Mouse (Mus musculus) hindbrain, embryonic 11.5 days (tissue): ENCODE data around the gene Rassf8. TPM values are rescaled to one million over a fixed set of nuclear protein-coding genes. Genes with fewer than 3 reads are reported as not detected.

Source experiments
- ATAC-seq: fragments of 200-750 bp; cut with Nextera tagmentation; 2 replicates; pipeline ENCODE4 v1.8.0; 2017; ENCODE audit warnings: mild to moderate bottlenecking, moderate TSS enrichment, moderate library complexity; ENCODE audit not compliant: low FRiP score
- DNase-seq: peaks from one replicate; pipeline ENCODE4 v3.0.0-alpha.2; 2015; ENCODE audit warnings: low spot score
- H3K27ac ChIP-seq: fragments of 300-500 bp; sonication (generic); 2 replicates; pipeline ENCODE4 v1.5.1; 2014; ENCODE audit warnings: mild to moderate bottlenecking, low read depth, low read length
- H3K27me3 ChIP-seq: fragments of 300-500 bp; sonication (generic); 2 replicates; pipeline ENCODE4 v1.6.1; 2014; ENCODE audit warnings: mild to moderate bottlenecking, low read length, moderate library complexity, mixed read lengths; ENCODE audit not compliant: control insufficient read depth, insufficient read depth
- H3K36me3 ChIP-seq: fragments of 300-500 bp; sonication (generic); 2 replicates; pipeline ENCODE4 v1.6.1; 2014; ENCODE audit warnings: mild to moderate bottlenecking, low read length, moderate library complexity, mixed read lengths; ENCODE audit not compliant: control insufficient read depth, insufficient read depth
- H3K4me1 ChIP-seq: fragments of 300-500 bp; sonication (generic); replicated peaks from 2 replicates; pipeline ENCODE4 v1.6.1; 2014; ENCODE audit warnings: low read length, mixed read lengths; ENCODE audit not compliant: control insufficient read depth, insufficient read depth
- H3K4me2 ChIP-seq: fragments of 300-500 bp; sonication (generic); replicated peaks from 2 replicates; pipeline ENCODE4 v1.6.1; 2014; ENCODE audit warnings: mild to moderate bottlenecking, low read depth, low read length
- H3K4me3 ChIP-seq: fragments of 300-500 bp; sonication (generic); 2 replicates; pipeline ENCODE4 v1.5.1; 2014; ENCODE audit warnings: low read depth, low read length
- H3K9ac ChIP-seq: fragments of 300-500 bp; sonication (generic); 2 replicates; pipeline ENCODE4 v1.6.1; 2014; ENCODE audit warnings: low read depth, low read length
- H3K9me3 ChIP-seq: fragments of 300-500 bp; sonication (generic); 2 replicates; pipeline ENCODE4 v1.6.1; 2016; ENCODE audit warnings: low read length; ENCODE audit not compliant: control insufficient read depth
- WGBS: fragments of 180-500 bp; shearing (Covaris S2); extraction: QIAGEN DNeasy Blood & Tissue Kit; methylation state at CpG from one replicate; pipeline ENCODE4 v1.1.7; 2014; 5-methylcytosine and 5-hydroxymethylcytosine counted together
- polyA plus RNA-seq: library from polyadenylated mRNA; unstranded; fragments of >200 nt; fragmentation: Nextera tagmentation; extraction: Ambion mirVana; gene quantifications from 2 replicates; pipeline ENCODE4 v1.2.1, GENCODE M21; 2014

The Rassf8 gene
- polyA plus RNA-seq, 1 experiment from 2014 or later = 7.0 TPM

GRCm38 (mm10) chr6:145756640-145757005 is 10.1 kb downstream of the Rassf8 start:
- no peak overlapping the region for H3K27ac ChIP-seq
- DNase-seq (no peak), ATAC-seq (no peak)
- no peaks in the 10 kb centered on the region for H3K36me3 ChIP-seq
- no peak overlapping the region for H3K4me3 ChIP-seq
- H3K4me2 ChIP-seq = no peak overlapping the region
- 92% methylated on average over 6 of the region's 6 CpGs for WGBS
- H3K4me1 ChIP-seq = no peaks in the 10 kb centered on the region
- no peak overlapping the region for H3K9ac ChIP-seq
- no peaks in the 10 kb centered on the region for H3K9me3 ChIP-seq
- no peaks in the 10 kb centered on the region for H3K27me3 ChIP-seq

DNA sequence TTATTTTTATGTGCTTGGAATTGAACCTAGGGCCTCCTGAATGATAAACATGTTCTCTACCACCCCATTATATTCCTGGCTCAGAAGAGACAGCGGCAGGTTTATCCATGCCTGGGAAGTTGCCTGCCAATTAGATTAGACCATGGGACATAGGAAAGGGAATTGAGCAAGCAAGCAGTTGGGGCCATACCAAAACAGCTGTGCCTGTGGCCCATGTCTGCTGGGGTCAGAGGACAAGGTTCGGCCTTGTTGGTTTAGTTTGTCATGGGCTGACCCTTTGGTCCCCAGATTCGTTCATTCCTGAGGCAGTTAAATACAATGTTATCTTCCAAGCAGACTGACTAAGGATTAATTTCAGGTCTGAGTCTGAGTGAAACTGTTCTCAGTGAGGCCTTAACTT is 10.8 kb downstream of the Rassf8 start:
- Histone ChIP-seq H3K4me2 (no peak overlapping the region), H3K36me3 (no peaks in the 10 kb centered on the region), H3K9ac (no peak overlapping the region), H3K4me1 (no peaks in the 10 kb centered on the region), H3K4me3 (no peak overlapping the region), H3K9me3 (no peaks in the 10 kb centered on the region), H3K27ac (no peak overlapping the region), H3K27me3 (no peaks in the 10 kb centered on the region)
- DNase-seq = no peak
- WGBS = 79% methylated on average over 3 of the region's 3 CpGs
- ATAC-seq = no peak

GRCm38 (mm10) chr6:145758685-145759084 is 12.1 kb downstream of the Rassf8 start:
- H3K4me2 ChIP-seq = no peak overlapping the region
- H3K27ac ChIP-seq = no peak overlapping the region
- DNase-seq (no peak), ATAC-seq (no peak)
- no peak overlapping the region for H3K4me3 ChIP-seq
- H3K27me3 ChIP-seq = no peaks in the 10 kb centered on the region
- no peak overlapping the region for H3K9ac ChIP-seq
- H3K36me3 ChIP-seq = no peaks in the 10 kb centered on the region
- no peaks in the 10 kb centered on the region for H3K4me1 ChIP-seq
- H3K9me3 ChIP-seq = no peaks in the 10 kb centered on the region
- WGBS = 81% methylated on average over 10 of the region's 10 CpGs

DNA sequence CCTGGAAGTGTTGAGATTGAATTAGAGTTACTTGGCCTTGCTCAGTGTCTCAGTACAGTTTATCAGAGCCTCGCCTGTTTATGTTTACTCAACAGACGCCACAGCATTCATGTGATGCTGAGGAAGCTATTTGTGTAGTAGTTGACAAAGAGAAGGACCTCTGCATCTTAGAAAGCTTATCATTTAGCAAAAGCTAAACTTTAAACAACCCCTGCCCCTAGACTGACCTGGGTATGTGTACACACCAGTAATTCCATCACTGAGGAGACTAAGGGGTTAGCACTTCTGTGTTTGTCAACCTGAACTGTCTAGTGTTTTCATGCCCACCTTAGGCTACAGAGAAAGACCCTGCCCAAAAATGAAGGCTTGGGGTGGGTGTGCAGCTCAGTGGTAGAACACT is 12.9 kb downstream of the Rassf8 start:
- no peaks in the 10 kb centered on the region for H3K27me3 ChIP-seq
- no peak overlapping the region for H3K9ac ChIP-seq
- H3K4me3 ChIP-seq = no peak overlapping the region
- no peak for DNase-seq
- no peak overlapping the region for H3K27ac ChIP-seq
- 90% methylated on average over 2 of the region's 2 CpGs for WGBS
- no peak for ATAC-seq
- no peak overlapping the region for H3K4me2 ChIP-seq
- H3K36me3 ChIP-seq = no peaks in the 10 kb centered on the region
- no peaks in the 10 kb centered on the region for H3K9me3 ChIP-seq
- H3K4me1 ChIP-seq = no peaks in the 10 kb centered on the region

DNA sequence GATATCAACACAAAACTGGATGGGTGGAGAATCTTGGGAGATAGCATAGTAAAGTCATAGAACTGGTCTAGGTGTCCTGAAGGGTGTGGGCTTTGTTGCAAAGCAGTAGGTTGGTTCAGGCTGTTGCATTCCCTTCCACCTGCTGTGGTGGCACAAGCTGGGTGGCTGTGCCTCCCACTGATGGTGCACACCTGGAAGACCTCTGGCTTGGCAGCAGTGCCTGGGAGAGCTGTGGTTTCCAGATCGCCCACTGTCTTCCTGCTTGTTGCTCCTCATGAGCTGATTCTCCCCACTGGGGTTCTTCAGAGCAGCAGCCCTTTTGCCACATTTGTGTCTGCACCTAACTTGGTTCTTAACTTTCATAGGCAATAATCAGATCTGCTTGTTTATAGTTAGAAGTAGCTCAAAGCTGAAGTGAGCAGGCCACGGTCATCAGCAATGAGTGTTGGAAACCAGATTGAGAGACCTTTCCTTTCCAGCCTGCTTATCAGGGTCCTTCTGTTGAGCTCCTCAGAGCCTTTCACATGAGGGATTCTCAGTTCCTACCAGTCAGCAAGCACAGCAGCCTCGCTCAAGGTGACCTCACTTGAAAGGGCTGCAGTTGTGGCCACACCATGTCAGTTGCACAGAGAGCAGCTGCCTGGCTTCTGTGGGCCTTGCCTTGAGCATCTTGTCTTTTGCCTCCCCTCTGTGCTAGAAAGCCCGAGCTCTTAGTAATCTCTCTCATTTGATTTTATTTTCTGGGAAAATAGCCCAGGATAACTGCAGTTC is 13.9 kb downstream of the Rassf8 start:
- DNase-seq = no peak
- Histone ChIP-seq H3K27me3 (no peaks in the 10 kb centered on the region), H3K4me3 (no peak overlapping the region), H3K9ac (no peak overlapping the region), H3K4me2 (no peak overlapping the region), H3K27ac (no peak overlapping the region), H3K9me3 (no peaks in the 10 kb centered on the region), H3K4me1 (no peaks in the 10 kb centered on the region), H3K36me3 (no peaks in the 10 kb centered on the region)
- ATAC-seq = no peak
- 86% methylated on average over 4 of the region's 4 CpGs for WGBS

GRCm38 (mm10) chr6:145761151-145761935 is 14.8 kb downstream of the Rassf8 start:
- 74% methylated on average over 3 of the region's 3 CpGs for WGBS
- Histone ChIP-seq H3K4me1 (no peaks in the 10 kb centered on the region), H3K9ac (no peak overlapping the region), H3K27me3 (no peaks in the 10 kb centered on the region), H3K9me3 (no peaks in the 10 kb centered on the region), H3K27ac (no peak overlapping the region), H3K36me3 (no peaks in the 10 kb centered on the region), H3K4me2 (no peak overlapping the region), H3K4me3 (no peak overlapping the region)
- no peak for DNase-seq
- no peak for ATAC-seq

DNA sequence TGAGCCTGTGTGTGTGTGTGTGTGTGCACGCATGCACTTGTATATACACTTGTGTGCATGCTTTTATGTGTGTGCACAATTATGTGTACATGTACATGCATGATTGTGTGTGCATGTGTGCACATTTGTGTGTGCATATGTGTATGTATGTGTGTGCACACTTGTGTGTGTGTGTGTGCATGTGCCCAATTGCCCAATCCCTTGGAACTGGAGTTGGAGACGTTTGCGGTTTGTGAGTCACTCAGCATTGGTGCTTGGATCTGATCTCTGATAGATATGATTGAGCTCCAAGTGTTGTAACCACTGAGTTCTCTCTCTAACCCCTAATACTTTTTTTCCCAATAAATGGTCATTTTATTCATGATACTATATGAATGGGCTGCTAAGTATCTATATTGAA is 15.5 kb downstream of the Rassf8 start:
- WGBS = 94% methylated on average over 3 of the region's 3 CpGs
- no peak for DNase-seq
- Histone ChIP-seq H3K9ac (no peak overlapping the region), H3K4me2 (no peak overlapping the region), H3K27me3 (no peaks in the 10 kb centered on the region), H3K27ac (no peak overlapping the region), H3K4me3 (no peak overlapping the region), H3K36me3 (no peaks in the 10 kb centered on the region), H3K9me3 (no peaks in the 10 kb centered on the region), H3K4me1 (no peaks in the 10 kb centered on the region)
- no peak for ATAC-seq

DNA sequence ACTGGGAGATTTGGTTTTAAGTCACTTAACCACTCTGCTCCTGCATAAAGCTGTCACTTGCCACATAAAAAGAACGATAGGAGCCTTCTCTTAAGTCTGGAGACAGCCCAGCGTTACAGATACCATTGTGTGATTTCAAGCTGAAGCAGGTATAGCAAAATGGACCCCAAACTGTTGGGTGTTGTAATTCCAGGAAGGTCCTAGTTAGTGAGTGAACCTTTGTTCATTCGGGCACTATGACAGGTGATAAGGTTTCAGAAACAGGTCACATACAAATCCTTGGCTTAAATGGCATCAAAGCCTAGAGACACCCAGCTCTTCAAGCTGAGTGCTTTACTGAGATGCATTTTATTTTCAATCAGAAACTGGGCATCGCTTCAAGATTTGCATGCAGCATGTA is 16.5 kb downstream of the Rassf8 start:
- 91% methylated on average over 4 of the region's 4 CpGs for WGBS
- Histone ChIP-seq H3K4me1 (no peaks in the 10 kb centered on the region), H3K9me3 (no peaks in the 10 kb centered on the region), H3K9ac (no peak overlapping the region), H3K4me3 (no peak overlapping the region), H3K36me3 (no peaks in the 10 kb centered on the region), H3K27me3 (no peaks in the 10 kb centered on the region), H3K27ac (no peak overlapping the region), H3K4me2 (no peak overlapping the region)
- DNase-seq = no peak
- ATAC-seq = no peak

- Histone ChIP-seq H3K27ac (no peak overlapping the region), H3K9ac (no peak overlapping the region), H3K4me1 (no peaks in the 10 kb centered on the region), H3K9me3 (no peaks in the 10 kb centered on the region), H3K4me2 (no peak overlapping the region), H3K27me3 (no peaks in the 10 kb centered on the region), H3K36me3 (no peaks in the 10 kb centered on the region), H3K4me3 (no peak overlapping the region)
- no peak for ATAC-seq
- no peak for DNase-seq
- 63% methylated on average over 7 of the region's 7 CpGs for WGBS
Measured at GRCm38 (mm10) chr6:145765011-145765410, 18.5 kb downstream of the Rassf8 start.
